ENCODE assay signal across 13 mouse cellular contexts in the genomic region with DNA sequence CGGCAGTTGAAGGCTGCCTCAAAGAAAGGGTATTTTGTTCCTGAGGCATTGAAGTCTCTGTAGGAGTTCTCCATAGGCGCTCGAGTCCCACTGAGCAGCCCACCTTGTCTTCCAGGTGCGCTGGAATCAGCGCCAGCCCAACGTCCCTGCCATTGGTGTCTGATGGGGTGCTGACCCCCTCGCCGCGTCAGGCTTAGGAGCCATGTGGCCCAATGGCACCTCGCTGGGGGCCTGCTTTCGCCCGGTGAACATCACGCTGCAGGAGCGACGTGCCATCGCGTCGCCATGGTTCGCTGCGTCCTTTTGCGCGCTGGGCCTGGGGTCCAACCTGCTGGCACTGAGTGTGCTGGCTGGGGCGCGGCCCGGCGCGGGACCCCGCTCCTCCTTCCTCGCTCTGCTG. TPM values are rescaled to one million over a fixed set of nuclear protein-coding genes. Genes with fewer than 3 reads are reported as not detected.
A peak's percentile ranks its signal among the peaks of the same experiment; 100 is the strongest.
DNase-seq lines count a peak whose midpoint lies in the region; ATAC-seq and TF ChIP-seq lines count a peak whose summit lies in the region.
"Had no signal": no experiment of that assay in that cellular context is flagged by ENCODE, and none has a peak within 500 bp of the region (broad histone marks: within the 10 kb centered on the region; RNA-seq: fewer than 3 reads in every experiment).

No protein-coding gene starts in this region.

- peak overlapping the region; percentile 50 for H3K4me2 ChIP-seq in heart, embryonic 13.5 days
- H3K4me2 ChIP-seq in midbrain, embryonic 12.5 days (replicated peaks) = peak overlapping the region; percentile 15; the same call in 1 of the 2 replicates
- no peak overlapping the region for H3K4me2 ChIP-seq in midbrain, postnatal 0 days (ENCODE audit: low read depth, low read length, poor library complexity, severe bottlenecking)
- H3K4me2 ChIP-seq in intestine, embryonic 14.5 days (ENCODE audit: low read length) = peak overlapping the region; percentile 33
- H3K4me2 ChIP-seq in stomach, embryonic 16.5 days (ENCODE audit: low read depth, low read length) = peak overlapping the region; percentile 8; the same call in 1 of the 2 replicates

- ATAC-seq in heart, embryonic 13.5 days (ENCODE audit: extremely low read depth, insufficient number of reproducible peaks, low FRiP score, low TSS enrichment) = no peak
- no peak for ATAC-seq in midbrain, embryonic 12.5 days (ENCODE audit: low FRiP score, low read depth)
- no peak for ATAC-seq in midbrain, postnatal 0 days (ENCODE audit: low FRiP score)
- ATAC-seq in intestine, embryonic 14.5 days (replicated peaks; ENCODE audit: low FRiP score, low TSS enrichment, low read depth) = no peak
- ATAC-seq in stomach, embryonic 16.5 days (ENCODE audit: insufficient read depth, low FRiP score) = no peak
- no peak for ATAC-seq in inflammation-experienced regulatory T-cells, adult 6 months

- H3K27me3 ChIP-seq in heart, embryonic 13.5 days (replicated peaks) = peaks cover 17% of the 10 kb centered on the region
- H3K27me3 ChIP-seq in midbrain, embryonic 12.5 days = peaks cover 45% of the 10 kb centered on the region
- H3K27me3 ChIP-seq in midbrain, postnatal 0 days (ENCODE audit: insufficient read depth, low read length) = peaks cover 11% of the 10 kb centered on the region
- H3K27me3 ChIP-seq in intestine, embryonic 14.5 days (replicated peaks; ENCODE audit: control insufficient read depth, insufficient read depth, low read length) = 0 out of 2 replicates have a peak, but pooled peaks cover 6% of the 10 kb centered on the region
- H3K27me3 ChIP-seq in stomach, embryonic 16.5 days (ENCODE audit: control insufficient read depth, insufficient read depth, low read length) = no peaks in the 10 kb centered on the region

- H3K36me3 ChIP-seq in heart, embryonic 13.5 days = peaks cover 14% of the 10 kb centered on the region
- H3K36me3 ChIP-seq in midbrain, embryonic 12.5 days = peaks cover 2% of the 10 kb centered on the region; the same call in 1 of the 2 replicates
- peaks cover 4% of the 10 kb centered on the region; the same call in 1 of the 2 replicates for H3K36me3 ChIP-seq in midbrain, postnatal 0 days (ENCODE audit: insufficient read depth, low read length)
- peaks cover 4% of the 10 kb centered on the region for H3K36me3 ChIP-seq in intestine, embryonic 14.5 days (ENCODE audit: control insufficient read depth, insufficient read depth, low read length)
- H3K36me3 ChIP-seq in stomach, embryonic 16.5 days (ENCODE audit: control insufficient read depth, insufficient read depth, low read length) = no peaks in the 10 kb centered on the region

- no peaks in the 10 kb centered on the region for H3K9me3 ChIP-seq in heart, embryonic 13.5 days
- H3K9me3 ChIP-seq in midbrain, embryonic 12.5 days = no peaks in the 10 kb centered on the region
- no peaks in the 10 kb centered on the region for H3K9me3 ChIP-seq in midbrain, postnatal 0 days (ENCODE audit: low read length)
- H3K9me3 ChIP-seq in intestine, embryonic 14.5 days (ENCODE audit: control insufficient read depth, low read length) = no peaks in the 10 kb centered on the region
- no peaks in the 10 kb centered on the region for H3K9me3 ChIP-seq in stomach, embryonic 16.5 days (replicated peaks; ENCODE audit: control insufficient read depth, low read length)

- 29% methylated on average over 29 of the region's 29 CpGs for WGBS in heart, embryonic 13.5 days
- WGBS in midbrain, embryonic 12.5 days = 15% methylated on average over 29 of the region's 29 CpGs
- WGBS in midbrain, postnatal 0 days = 11% methylated on average over 29 of the region's 29 CpGs
- WGBS in intestine, embryonic 14.5 days = 30% methylated on average over 29 of the region's 29 CpGs
- 37% methylated on average over 29 of the region's 29 CpGs for WGBS in stomach, embryonic 16.5 days

- H3K27ac ChIP-seq in heart, embryonic 13.5 days (replicated peaks) = no peak overlapping the region
- no peak overlapping the region for H3K27ac ChIP-seq in midbrain, embryonic 12.5 days (replicated peaks)
- H3K27ac ChIP-seq in midbrain, postnatal 0 days (ENCODE audit: low read depth, low read length) = no peak overlapping the region
- H3K27ac ChIP-seq in intestine, embryonic 14.5 days (ENCODE audit: low read depth) = no peak overlapping the region
- H3K27ac ChIP-seq in stomach, embryonic 16.5 days (ENCODE audit: low read length) = no peak overlapping the region

- no peak for DNase-seq in heart, adult 18-20 months
- DNase-seq in midbrain, postnatal 0 days (ENCODE audit: low spot score) = no peak
- no peak for DNase-seq in intestine, embryonic 14.5 days (ENCODE audit: low spot score)
- no peak for DNase-seq in frontal cortex, postnatal 36 days (ENCODE audit: low spot score in 2 of 2)
- DNase-seq: cerebellum, postnatal 36 days; layer of hippocampus, postnatal 36 days; lung, adult 2 months had no signal

- H3K4me3 ChIP-seq in heart, embryonic 13.5 days = peak overlapping the region; percentile 20
- no peak overlapping the region for H3K4me3 ChIP-seq in midbrain, embryonic 12.5 days
- no peak overlapping the region for H3K4me3 ChIP-seq in midbrain, postnatal 0 days (ENCODE audit: low read depth, low read length)
- 0 out of 2 replicates have a peak overlapping the region, but pooled peaks have one; percentile 1 for H3K4me3 ChIP-seq in intestine, embryonic 14.5 days (ENCODE audit: low read depth, low read length)
- H3K4me3 ChIP-seq in stomach, embryonic 16.5 days (replicated peaks; ENCODE audit: low read length) = peak overlapping the region; percentile 12
- H3K4me3 ChIP-seq: myocyte had no signal

- peak overlapping the region; percentile 64 for H3K9ac ChIP-seq in heart, embryonic 13.5 days
- no peak overlapping the region for H3K9ac ChIP-seq in midbrain, embryonic 12.5 days (replicated peaks)
- no peak overlapping the region for H3K9ac ChIP-seq in midbrain, postnatal 0 days (replicated peaks; ENCODE audit: low read length, poor library complexity, severe bottlenecking)
- 0 out of 2 replicates have a peak overlapping the region, but pooled peaks have one; percentile 3 for H3K9ac ChIP-seq in intestine, embryonic 14.5 days (ENCODE audit: low read length)
- H3K9ac ChIP-seq in stomach, embryonic 16.5 days (ENCODE audit: low read length) = peak overlapping the region; percentile 23; the same call in 1 of the 2 replicates

- peaks cover 76% of the 10 kb centered on the region for H3K4me1 ChIP-seq in heart, embryonic 13.5 days
- peaks cover 7% of the 10 kb centered on the region; the same call in 1 of the 2 replicates for H3K4me1 ChIP-seq in midbrain, embryonic 12.5 days
- no peaks in the 10 kb centered on the region for H3K4me1 ChIP-seq in midbrain, postnatal 0 days (ENCODE audit: insufficient read depth, low read length)
- H3K4me1 ChIP-seq in intestine, embryonic 14.5 days (replicated peaks; ENCODE audit: control insufficient read depth, insufficient read depth, low read length) = peaks cover 51% of the 10 kb centered on the region
- peaks cover 50% of the 10 kb centered on the region for H3K4me1 ChIP-seq in stomach, embryonic 16.5 days (ENCODE audit: control insufficient read depth, insufficient read depth, low read length)

- TF ChIP-seq CTCF in midbrain, postnatal 0 days (IDR thresholded peaks at IDR 0.05) = no peak

RNA-seq across cellular contexts. Expression of a gene that starts 3.7 kb away (rescaled TPM):
- 13.6 and 14.7 TPM in 2 replicates for polyA plus RNA-seq in heart, embryonic 13.5 days (2015; fragmentation: Nextera tagmentation; extraction: Ambion mirVana)
- 1 to 10 TPM; 2.5 to 2.7 TPM for total RNA-seq in heart, adult 18-20 months (2021)
- polyA plus RNA-seq in midbrain, embryonic 12.5 days (2016; fragmentation: Nextera tagmentation; extraction: Ambion mirVana) = 3.7 and 4.4 TPM in 2 replicates
- total RNA-seq in midbrain, postnatal 0 days (2014; rRNA removed) = 4.3 and 7.0 TPM in 2 replicates
- 3.8 and 4.7 TPM in 2 replicates for polyA plus RNA-seq in midbrain, postnatal 0 days (2015; fragmentation: Nextera tagmentation; extraction: Ambion mirVana)
- 22.3 and 23.6 TPM in 2 replicates for polyA plus RNA-seq in intestine, embryonic 14.5 days (2014; fragmentation: Nextera tagmentation; extraction: Ambion mirVana)
- polyA plus RNA-seq in stomach, embryonic 16.5 days (2015; fragmentation: Nextera tagmentation; extraction: Ambion mirVana) = 28.1 and 31.5 TPM in 2 replicates
- 10 to 100 TPM in 2 of 3 experiments, 1 to 10 TPM in 1; 10.0 to 21.7 (median 17.0) TPM for polyA plus RNA-seq in inflammation-experienced regulatory T-cells, adult 6 months (2017; shearing (Covaris generic))

RNA-seq across cellular contexts. Expression of a gene that starts 10.8 kb away (rescaled TPM):
- 0.06 TPM in 1 of 2 replicates, not detected in the other for polyA plus RNA-seq in heart, embryonic 13.5 days (2015; fragmentation: Nextera tagmentation; extraction: Ambion mirVana)
- total RNA-seq in heart, adult 18-20 months (2021) = 1 to 10 TPM; 3.4 to 4.7 TPM
- polyA plus RNA-seq in midbrain, embryonic 12.5 days (2016; fragmentation: Nextera tagmentation; extraction: Ambion mirVana) = not detected in 2 replicates
- total RNA-seq in midbrain, postnatal 0 days (2014; rRNA removed) = 0.09 and 0.16 TPM in 2 replicates
- polyA plus RNA-seq in midbrain, postnatal 0 days (2015; fragmentation: Nextera tagmentation; extraction: Ambion mirVana) = not detected in 2 replicates
- polyA plus RNA-seq in intestine, embryonic 14.5 days (2014; fragmentation: Nextera tagmentation; extraction: Ambion mirVana) = 0.07 and 0.11 TPM in 2 replicates
- polyA plus RNA-seq in stomach, embryonic 16.5 days (2015; fragmentation: Nextera tagmentation; extraction: Ambion mirVana) = 0.05 TPM in 1 of 2 replicates, not detected in the other
- under 1 TPM in 1 of 3 experiments, not detected in 2; 0.12 TPM for polyA plus RNA-seq in inflammation-experienced regulatory T-cells, adult 6 months (2017; shearing (Covaris generic))
- polyA plus RNA-seq: forebrain, embryonic 11.5 days had no signal

RNA-seq across cellular contexts. Expression of a gene that starts 11.4 kb away (rescaled TPM):
- 25.6 and 28.2 TPM in 2 replicates for polyA plus RNA-seq in heart, embryonic 13.5 days (2015; fragmentation: Nextera tagmentation; extraction: Ambion mirVana)
- total RNA-seq in heart, adult 18-20 months (2021) = 10 to 100 TPM; 14.6 to 15.8 TPM
- polyA plus RNA-seq in midbrain, embryonic 12.5 days (2016; fragmentation: Nextera tagmentation; extraction: Ambion mirVana) = 58.8 and 60.5 TPM in 2 replicates
- 19.5 and 22.7 TPM in 2 replicates for total RNA-seq in midbrain, postnatal 0 days (2014; rRNA removed)
- polyA plus RNA-seq in midbrain, postnatal 0 days (2015; fragmentation: Nextera tagmentation; extraction: Ambion mirVana) = 18.4 and 20.2 TPM in 2 replicates
- polyA plus RNA-seq in intestine, embryonic 14.5 days (2014; fragmentation: Nextera tagmentation; extraction: Ambion mirVana) = 26.0 and 27.7 TPM in 2 replicates
- 22.4 and 26.7 TPM in 2 replicates for polyA plus RNA-seq in stomach, embryonic 16.5 days (2015; fragmentation: Nextera tagmentation; extraction: Ambion mirVana)
- polyA plus RNA-seq in inflammation-experienced regulatory T-cells, adult 6 months (2017; shearing (Covaris generic)) = 1 to 10 TPM; 2.9 to 6.5 (median 4.1) TPM

RNA-seq across cellular contexts. Expression of a gene that starts 18.0 kb away (rescaled TPM):
- 81.9 and 90.9 TPM in 2 replicates for polyA plus RNA-seq in heart, embryonic 13.5 days (2015; fragmentation: Nextera tagmentation; extraction: Ambion mirVana)
- 10 to 100 TPM; 57.1 to 62.2 TPM for total RNA-seq in heart, adult 18-20 months (2021)
- 90.8 and 97.9 TPM in 2 replicates for polyA plus RNA-seq in midbrain, embryonic 12.5 days (2016; fragmentation: Nextera tagmentation; extraction: Ambion mirVana)
- 9.6 and 12.6 TPM in 2 replicates for total RNA-seq in midbrain, postnatal 0 days (2014; rRNA removed)
- polyA plus RNA-seq in midbrain, postnatal 0 days (2015; fragmentation: Nextera tagmentation; extraction: Ambion mirVana) = 23.4 and 24.5 TPM in 2 replicates
- 85.0 and 86.8 TPM in 2 replicates for polyA plus RNA-seq in intestine, embryonic 14.5 days (2014; fragmentation: Nextera tagmentation; extraction: Ambion mirVana)
- polyA plus RNA-seq in stomach, embryonic 16.5 days (2015; fragmentation: Nextera tagmentation; extraction: Ambion mirVana) = 67.7 and 70.2 TPM in 2 replicates
- polyA plus RNA-seq in inflammation-experienced regulatory T-cells, adult 6 months (2017; shearing (Covaris generic)) = 10 to 100 TPM; 17.1 to 20.4 (median 17.8) TPM

RNA-seq across cellular contexts. Expression of a gene that starts 25.0 kb away (rescaled TPM):
- polyA plus RNA-seq in heart, embryonic 13.5 days (2015; fragmentation: Nextera tagmentation; extraction: Ambion mirVana) = 10.7 and 11.1 TPM in 2 replicates
- total RNA-seq in heart, adult 18-20 months (2021) = 10 to 100 TPM; 11.0 to 12.7 TPM
- polyA plus RNA-seq in midbrain, embryonic 12.5 days (2016; fragmentation: Nextera tagmentation; extraction: Ambion mirVana) = 12.0 and 13.7 TPM in 2 replicates
- total RNA-seq in midbrain, postnatal 0 days (2014; rRNA removed) = 31.9 and 40.6 TPM in 2 replicates
- polyA plus RNA-seq in midbrain, postnatal 0 days (2015; fragmentation: Nextera tagmentation; extraction: Ambion mirVana) = 13.6 and 15.4 TPM in 2 replicates
- polyA plus RNA-seq in intestine, embryonic 14.5 days (2014; fragmentation: Nextera tagmentation; extraction: Ambion mirVana) = 4.8 and 6.9 TPM in 2 replicates
- 7.3 and 8.6 TPM in 2 replicates for polyA plus RNA-seq in stomach, embryonic 16.5 days (2015; fragmentation: Nextera tagmentation; extraction: Ambion mirVana)
- polyA plus RNA-seq in inflammation-experienced regulatory T-cells, adult 6 months (2017; shearing (Covaris generic)) = 1 to 10 TPM; 1.6 to 2.1 (median 1.9) TPM

Comparison
In these comparisons a context has a peak if more than half of its experiments do, and no peak if none do; other contexts are left out.
1. H3K4me3 ChIP-seq: peak in heart, embryonic 13.5 days (single experiment), intestine, embryonic 14.5 days (single experiment) and stomach, embryonic 16.5 days (single experiment); none in midbrain, embryonic 12.5 days (single experiment) and midbrain, postnatal 0 days (single experiment).
2. H3K9ac ChIP-seq: peak in heart, embryonic 13.5 days (single experiment), intestine, embryonic 14.5 days (single experiment) and stomach, embryonic 16.5 days (single experiment); none in midbrain, embryonic 12.5 days (single experiment) and midbrain, postnatal 0 days (single experiment).